Mouse (Mus musculus) ovary, adult 2 months (tissue): ENCODE data around the gene Sparc. TPM values are rescaled to one million over a fixed set of nuclear protein-coding genes. Genes with fewer than 3 reads are reported as not detected.

ENCODE experiments used
- polyA plus RNA-seq: library from polyadenylated mRNA; depleted of rRNA; stranded (reverse); fragments of >200 nt; gene quantifications from 2 replicates; pipeline ENCODE4 v1.2.3, GENCODE M21; 2012; rRNA removed

The Sparc gene
- 2,690 and 3,888 TPM in 2 replicates for polyA plus RNA-seq

GRCm38 (mm10) chr11:55422978-55423377 is at the start of gene Sparc:
Gene Sparc, minus strand, starts transcription at chr11:55423183.

GRCm38 (mm10) chr11:55469048-55469843 is 46.3 kb upstream of the Sparc start, which contains the start of gene G3bp1:
Gene G3bp1, plus strand, starts transcription at chr11:55469685.

GRCm38 (mm10) chr11:55461019-55461645 is 38.1 kb upstream of the Sparc start, which contains the start of gene Atox1:
Gene Atox1, minus strand, starts transcription at chr11:55461239.

Other genes with a start within 250 kb of the Sparc start
- 25.4 and 26.3 TPM in 2 replicates for gene Slc36a2, start 238.1 kb downstream of the Sparc start, polyA plus RNA-seq
- 21.3 and 24.3 TPM in 2 replicates for gene Slc36a1, start 218.8 kb downstream of the Sparc start, polyA plus RNA-seq
- 0.08 and 0.12 TPM in 2 replicates for gene Fat2, start 86.6 kb downstream of the Sparc start, polyA plus RNA-seq
- 481 and 593 TPM in 2 replicates for gene Atox1, start 38.1 kb upstream of the Sparc start, polyA plus RNA-seq
- 35.6 and 36.0 TPM in 2 replicates for gene G3bp1, start 46.5 kb upstream of the Sparc start, polyA plus RNA-seq
- not detected in 2 replicates for gene Glra1, start 185.0 kb upstream of the Sparc start, polyA plus RNA-seq